Mouse (Mus musculus) induced T-regulatory cell, adult 2 months (primary cell): ENCODE results near the gene Sacs.

Experiments
- DNase-seq: peaks from one replicate; pipeline ENCODE4 v3.0.0-alpha.2; 2012; ENCODE audit warnings: low read depth

Gene Sacs

DNA sequence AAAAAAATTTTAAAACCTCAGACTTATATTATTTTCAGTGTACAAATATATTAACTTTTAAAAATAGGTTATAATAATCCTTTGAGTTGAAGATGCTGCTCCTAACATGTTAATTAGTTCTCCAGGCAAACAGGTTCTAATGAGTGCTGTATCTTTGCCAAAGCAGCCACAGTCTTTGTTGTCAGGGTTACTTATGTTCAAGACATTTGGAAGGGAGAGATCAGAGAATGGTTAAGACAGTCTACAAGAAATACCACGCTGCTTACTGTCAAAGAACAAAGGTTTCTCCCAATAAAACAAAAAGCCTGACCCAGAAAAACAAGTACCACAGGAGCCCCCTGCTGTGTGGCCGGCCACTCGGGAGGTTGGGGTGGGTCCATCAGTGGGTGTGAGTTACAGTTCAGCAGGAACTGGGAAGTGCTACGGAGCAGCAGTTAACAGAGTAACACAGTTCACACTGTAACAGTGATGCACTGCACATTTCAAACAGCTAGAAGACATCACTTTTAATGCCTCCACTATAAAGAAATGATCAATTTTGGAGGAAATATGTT, 98.9 kb downstream of the Sacs start:
- DNase-seq: no peak

DNA sequence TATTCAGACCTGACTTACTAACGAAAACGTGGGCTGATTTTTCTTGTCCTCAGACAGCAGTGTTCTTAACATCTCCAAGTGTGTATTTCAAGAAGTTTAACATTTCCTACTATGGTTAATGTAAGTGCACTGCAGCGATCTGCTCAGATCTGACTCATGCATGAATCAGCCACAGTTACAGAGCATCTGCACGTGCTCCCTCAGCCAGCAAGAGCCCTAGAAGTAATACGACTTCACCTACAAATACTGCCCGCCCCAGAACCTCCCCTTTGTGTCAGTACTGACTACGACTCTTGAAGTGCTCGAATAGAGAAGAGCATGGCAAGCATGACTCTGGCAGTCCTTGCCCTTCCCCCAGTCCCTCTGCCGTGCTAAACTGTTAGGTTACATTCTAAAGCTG, 100.5 kb downstream of the Sacs start:
- no peak for DNase-seq

DNA sequence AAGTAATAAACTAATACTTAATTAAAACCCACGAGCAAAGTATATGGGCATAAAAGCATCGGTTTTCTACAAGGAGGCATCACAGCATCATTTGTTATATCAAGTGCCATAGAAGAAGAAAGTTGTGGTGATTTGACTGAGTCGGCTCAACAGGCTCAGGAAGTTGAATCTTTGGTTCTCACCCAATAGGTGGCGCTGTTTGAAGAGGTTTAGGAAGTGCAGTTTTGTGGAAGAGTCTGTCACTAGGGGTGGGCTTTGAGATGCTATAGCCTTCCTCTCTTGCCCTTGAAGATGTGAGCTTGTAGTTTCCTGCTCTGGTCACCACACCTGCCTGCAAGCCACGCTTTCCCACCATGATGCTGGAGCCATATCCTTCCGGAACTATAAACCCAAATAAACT, 104.4 kb downstream of the Sacs start:
- peak; percentile 52 for DNase-seq

DNA sequence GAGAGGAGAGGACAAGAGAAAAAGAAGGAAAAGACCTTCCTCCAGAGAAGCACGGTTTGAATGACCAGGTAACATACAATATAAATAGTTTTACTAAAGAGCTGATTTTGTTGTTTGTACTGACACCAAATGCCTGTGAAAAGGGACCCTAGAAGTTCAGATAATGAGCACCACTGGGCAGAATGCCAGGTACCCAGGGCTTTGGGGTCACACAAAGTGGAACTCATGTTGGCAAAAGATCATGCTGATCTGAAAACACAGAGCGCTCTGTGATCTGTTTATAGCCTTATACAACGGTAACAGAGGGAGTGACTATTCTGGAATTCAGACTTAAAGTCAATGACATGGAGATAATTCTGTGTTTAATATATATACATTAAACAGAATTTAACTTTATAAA, 108.2 kb downstream of the Sacs start:
- no peak for DNase-seq

DNA sequence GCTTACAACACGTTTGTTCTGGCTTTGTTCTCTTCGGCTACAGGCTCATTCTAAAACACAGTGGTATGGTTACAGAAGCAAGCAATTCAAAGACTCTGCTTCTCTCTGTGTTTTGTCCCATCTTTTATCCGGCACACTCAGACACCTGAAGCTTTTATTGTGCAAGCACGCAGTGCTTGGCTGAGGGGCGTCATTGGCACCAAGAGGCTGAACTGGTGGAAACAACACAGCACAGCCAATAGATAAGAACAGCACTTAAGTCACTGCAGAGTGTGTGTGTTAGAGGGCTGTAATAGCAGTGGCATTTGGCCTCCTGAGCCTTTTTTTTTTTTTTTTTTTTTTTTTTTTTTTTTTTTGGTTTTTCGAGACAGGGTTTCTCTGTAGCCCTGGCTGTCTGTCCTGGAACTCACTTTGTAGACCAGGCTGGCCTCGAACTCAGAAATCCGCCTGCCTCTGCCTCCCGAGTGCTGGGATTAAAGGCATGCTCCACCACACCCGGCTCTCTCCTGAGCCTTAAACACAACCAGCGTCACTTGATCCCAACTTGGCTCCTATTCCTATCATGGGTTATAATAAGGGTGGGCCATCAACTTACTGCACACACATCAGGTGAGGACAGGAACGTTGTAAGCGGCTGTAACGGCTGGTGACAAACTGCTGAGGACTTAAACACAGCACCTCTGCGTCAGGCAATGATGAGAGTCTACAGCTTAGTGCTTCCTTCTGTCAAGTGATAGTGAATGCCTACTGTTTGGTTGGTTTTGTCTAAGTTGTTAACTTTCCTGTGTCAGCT, 114.5 kb downstream of the Sacs start:
- DNase-seq: no peak

DNA sequence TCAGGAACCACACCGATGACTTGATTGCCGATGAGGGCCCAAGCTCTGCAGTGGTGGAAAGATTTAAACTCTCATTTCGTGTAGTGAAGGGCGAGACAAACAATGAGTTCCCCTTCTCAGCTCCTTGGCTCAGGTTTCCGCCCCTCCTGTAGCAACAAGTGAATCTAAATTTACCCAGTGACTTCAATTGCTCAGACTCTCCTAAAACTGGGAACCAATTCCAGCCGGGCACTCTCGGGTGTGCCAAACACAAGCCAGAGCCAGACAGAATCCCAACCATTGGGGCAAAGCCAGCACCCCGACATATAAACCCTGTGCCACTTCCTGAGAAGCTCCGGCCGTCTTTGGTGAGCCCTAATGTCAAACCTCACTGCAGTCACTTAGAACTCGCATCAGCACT, 120.1 kb downstream of the Sacs start, which contains the start of gene Sgcg:
TSS of gene Sgcg (minus strand) at position 139 of the 400 bp plus-strand sequence.
- DNase-seq: no peak

DNA sequence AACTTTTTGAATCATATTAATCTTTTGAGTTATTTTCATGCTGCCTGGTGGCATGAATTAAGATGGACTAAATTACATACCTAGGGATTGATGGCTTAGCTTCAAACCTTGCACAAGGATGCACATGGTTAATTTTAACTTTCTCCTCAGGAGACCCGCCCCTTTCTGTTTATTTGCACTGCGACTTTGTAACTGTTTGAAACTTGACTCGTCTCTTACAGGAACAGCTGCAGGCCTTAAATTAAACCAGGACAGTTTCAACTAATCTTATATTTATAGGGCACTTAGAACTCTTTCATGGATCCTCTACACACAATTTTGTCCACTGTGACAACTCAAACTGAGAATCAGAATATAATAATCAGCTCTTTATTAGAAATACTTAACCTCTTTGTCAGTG, 120.8 kb downstream of the Sacs start:
- no peak for DNase-seq

DNA sequence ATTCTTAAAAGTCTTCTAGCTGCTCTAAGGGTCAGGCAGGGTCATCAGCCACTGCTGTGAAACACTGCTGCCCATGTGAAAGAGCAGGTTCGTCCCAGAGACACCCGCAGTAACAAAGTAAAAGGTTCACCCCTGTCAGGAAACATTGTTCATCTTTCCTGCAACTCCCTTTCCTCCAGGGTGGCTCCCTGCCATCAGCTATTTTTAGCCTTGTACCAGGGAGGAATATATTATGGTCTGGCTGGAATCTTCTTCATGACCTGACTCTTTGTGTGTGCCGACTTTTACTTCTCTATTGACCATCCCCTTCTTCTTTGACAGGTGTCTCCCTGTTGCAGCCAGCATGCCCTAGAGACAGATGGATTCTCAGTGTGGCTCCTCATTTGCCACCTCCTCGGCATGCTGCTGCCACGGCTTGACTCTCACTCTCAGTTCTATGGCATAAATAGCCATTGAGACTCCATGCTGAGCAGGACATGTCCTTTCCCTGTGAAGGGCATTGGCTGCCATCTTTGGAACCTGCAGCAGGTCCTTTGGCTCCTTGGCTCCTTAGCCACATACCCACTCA, 129.7 kb downstream of the Sacs start:
- no peak for DNase-seq

DNA sequence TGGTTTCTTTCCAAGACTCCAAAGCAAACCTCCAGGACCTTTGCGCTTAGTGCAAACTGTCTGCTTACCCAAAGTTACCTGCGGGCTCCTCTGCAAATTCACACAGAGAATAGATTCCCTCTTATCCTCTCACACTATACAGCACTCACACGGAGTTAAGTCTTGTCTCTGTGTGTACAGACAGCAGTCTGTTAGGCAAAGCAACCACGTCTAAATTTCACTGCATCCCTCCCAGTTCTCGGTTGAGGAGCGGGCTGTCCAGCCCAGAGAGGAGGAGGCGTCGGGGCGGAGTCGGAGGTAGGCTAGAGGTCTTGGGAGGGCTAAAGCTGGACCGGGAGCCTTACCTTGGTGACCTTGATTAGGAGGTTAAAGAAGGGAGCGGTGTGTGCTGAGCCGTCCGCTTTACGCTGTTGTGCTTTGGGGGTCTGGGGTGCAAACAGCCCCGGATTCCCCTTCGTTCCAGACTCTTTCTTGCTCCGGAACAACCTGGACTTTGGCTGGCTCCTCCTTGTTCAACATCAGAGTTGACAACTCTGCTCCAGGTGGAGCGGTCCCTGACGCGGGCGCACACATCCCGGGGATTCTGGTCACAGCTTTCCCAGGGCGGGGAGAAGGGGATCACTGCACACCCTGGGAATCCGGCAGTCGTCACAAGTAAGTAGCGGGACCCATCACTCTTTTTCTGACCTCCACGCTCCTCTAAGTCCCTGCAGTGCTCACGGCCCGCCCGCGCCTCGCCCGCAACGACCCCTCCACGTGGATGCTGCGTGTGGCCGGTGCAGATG, 136.3 kb downstream of the Sacs start:
- no peak for DNase-seq

DNA sequence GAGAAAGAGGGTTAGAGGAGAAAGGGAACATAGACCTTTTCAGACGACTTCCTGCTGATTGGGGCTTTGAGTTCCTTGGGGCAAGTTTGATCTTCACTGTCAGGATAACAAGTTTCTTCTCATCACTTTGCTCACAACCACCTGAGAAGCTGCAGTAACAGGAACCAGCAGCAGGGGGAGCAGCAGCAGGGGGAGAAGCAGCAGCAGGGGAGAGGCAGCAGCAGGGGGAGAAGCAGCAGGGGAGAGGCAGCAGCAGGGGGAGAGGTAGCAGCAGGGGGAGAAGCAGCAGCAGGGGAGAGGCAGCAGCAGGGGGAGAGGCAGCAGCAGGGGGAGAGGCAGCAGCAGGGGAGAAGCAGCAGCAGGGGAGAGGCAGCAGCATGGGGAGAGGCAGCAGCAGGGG, 139.0 kb downstream of the Sacs start:
- peak; percentile 64 for DNase-seq

DNA sequence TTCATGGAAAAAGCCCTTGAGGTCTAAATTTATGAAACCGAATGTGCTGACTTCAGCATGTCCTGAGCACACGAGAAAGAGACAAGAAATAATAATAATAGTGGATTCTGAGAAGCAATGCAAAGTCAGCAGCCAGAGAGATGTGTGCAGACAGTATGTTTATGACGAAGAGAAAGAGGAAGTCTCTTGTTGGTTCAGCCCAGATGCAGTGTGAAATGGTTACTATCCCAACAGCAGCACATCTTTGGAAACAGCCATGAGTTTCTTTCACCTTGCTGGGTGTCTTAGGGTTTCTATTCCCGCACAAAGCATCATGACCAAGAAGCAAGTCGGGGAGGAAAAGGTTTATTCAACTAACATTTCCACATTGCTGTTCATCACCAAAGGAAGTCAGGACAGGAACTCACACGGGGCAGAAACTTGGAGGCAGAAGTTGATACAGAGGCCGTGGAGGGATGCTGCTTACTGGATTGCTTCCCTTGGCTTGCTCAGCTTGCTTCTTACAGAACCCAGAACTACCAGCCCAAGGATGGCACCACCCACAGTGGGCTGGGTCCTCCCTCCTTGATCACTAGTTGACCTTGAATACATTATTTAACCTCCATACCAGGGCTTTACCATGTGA, 140.5 kb downstream of the Sacs start:
- DNase-seq: no peak

DNA sequence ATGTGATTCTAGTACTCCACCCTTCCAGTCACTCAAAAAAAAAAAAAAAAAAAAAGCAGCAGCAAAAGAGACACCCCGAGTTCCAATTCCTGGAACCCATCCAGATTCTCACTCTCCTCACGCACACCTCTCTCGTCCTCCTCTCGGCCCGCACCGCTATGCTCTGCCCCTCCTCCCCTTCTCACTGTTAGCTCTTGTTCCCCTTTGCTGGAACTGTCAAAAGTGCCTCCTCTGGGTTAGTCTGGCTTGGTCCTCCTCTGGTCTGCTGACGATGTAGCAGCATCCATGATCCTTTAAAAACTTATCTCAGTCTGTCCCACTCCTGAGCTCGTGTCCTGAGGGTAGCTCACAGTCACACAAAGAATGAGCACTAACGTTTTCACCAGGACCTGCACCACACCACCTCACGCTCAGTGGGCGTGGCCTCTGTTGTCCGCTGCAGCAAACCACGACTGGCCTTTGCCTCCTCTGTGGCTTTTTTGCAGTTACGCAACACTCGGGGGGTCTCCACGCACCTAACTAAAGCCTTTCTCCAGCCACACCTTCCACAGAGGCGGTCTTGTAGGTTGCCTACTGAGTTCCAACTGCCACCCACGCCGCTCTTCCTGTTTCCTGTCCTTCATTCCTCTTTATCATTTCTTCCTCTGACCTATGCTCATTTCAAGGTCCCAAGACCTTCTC, 150.5 kb downstream of the Sacs start:
- no peak for DNase-seq
